Mouse (Mus musculus) left cerebral cortex, postnatal 4 days (tissue): ENCODE results near the gene Sp6. TPM values are rescaled to one million over a fixed set of nuclear protein-coding genes. Genes with fewer than 3 reads are reported as not detected.
A peak's percentile ranks its signal among the peaks of the same experiment; 100 is the strongest.

Experiments
- DNase-seq: peaks from one replicate; pipeline ENCODE4 v3.0.0-alpha.2; 2022
- intact Hi-C: fragments of 180-260 bp; cut with DNase I; formaldehyde crosslinking; loops from one replicate; pipeline ENCODE4 v1.15.1; 2025
- total RNA-seq, 2 experiments: library from RNA; stranded (reverse); gene quantifications; 2 replicates each; pipeline ENCODE4 v1.2.3; 2021

Sp6 gene
- 1 to 10 TPM in 1 of 2 experiments, under 1 TPM in 1; 0.92 to 1.1 TPM for total RNA-seq

DNA sequence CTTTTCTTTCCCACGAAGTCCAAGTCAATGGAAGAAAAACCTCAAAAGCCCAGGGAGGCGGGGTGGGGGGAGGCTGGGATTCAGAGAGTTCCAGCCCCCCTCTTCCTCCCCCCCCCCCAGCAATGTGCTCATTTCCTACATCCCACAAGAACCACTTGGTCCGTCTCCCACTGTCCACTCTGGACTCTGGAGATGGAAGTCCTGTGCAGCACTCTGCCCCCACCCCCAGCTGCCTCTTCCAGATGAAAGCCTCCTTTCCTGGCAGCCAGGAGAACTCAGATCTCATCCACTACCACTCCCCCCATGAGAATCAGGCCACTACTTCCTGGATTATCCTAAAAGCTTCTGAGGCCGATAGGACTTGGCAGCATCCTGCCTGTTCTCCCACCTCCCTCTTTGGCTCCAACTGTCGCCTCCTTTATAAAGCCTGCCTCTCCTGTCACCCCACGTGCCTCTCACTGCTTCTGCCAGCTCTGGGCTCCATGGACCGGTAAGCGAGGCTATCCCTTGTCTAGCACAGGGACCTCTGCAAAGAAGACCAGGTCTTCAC, at the start of gene Sp6:
TSS of gene Sp6 (plus strand) at position 274 of the 550 bp plus-strand sequence.
- intact Hi-C loops, result no loop called here
- no peak for DNase-seq

DNA sequence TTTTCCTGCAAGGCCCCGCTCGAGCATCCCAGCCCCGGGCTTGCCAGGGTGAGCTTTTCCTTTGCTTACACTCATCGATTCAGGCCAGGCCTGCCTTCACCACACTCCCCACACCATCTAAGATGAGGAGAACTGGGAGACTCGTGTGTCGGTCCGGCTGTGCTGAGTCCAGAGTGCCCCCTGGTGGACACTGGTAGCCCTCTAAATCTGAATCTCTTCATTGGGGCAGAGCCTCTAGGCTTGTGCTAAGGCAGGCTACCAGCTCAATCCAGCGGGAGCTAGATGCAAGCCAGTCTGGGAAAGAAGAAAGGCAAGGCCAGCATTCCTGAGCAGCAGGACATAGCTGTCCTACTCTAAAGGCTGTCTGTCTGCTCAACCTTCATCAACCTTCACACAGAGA, 49.6 kb upstream of the Sp6 start:
- DNase-seq, result peak; percentile 90
- intact Hi-C loops, result loop anchor here (5.0 kb wide), 1 partner anchor 46 kb away; the partner anchor contains the start of gene Cdk5rap3

GRCm38 (mm10) chr11:96966172-96966571, 47.0 kb upstream of the Sp6 start:
- DNase-seq, result no peak
- intact Hi-C loops, result no loop called here

DNA sequence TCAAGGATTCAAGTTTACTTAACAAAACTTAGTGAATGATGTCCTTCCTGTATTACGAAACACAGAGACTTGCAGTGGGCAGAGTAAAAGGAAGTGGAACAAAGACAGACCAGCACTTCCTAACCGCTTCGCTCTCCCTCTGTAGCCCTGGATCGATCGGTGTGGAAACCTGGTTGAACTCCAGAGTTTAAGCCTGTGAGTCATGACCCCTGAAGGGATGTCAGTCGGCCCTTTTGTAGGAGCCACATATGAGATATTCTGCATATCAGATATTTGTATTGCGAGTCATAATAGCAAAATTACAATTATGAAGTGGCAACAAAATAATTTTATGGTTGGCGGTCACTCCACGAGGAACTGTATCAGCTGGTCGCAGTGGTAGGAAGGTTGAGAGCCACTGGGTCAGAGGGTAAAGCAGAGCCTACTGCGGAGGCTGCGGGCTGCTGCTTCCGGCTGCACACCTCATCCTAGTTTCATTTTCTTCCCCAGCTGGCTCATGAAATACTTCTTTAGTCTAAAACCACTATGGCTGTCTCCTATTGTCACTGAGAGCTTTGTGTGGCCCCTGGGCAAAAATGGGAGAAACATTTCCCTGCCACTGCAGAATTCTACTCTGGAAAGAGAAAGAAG, 46.2 kb upstream of the Sp6 start:
- intact Hi-C loops, result no loop called here

DNA sequence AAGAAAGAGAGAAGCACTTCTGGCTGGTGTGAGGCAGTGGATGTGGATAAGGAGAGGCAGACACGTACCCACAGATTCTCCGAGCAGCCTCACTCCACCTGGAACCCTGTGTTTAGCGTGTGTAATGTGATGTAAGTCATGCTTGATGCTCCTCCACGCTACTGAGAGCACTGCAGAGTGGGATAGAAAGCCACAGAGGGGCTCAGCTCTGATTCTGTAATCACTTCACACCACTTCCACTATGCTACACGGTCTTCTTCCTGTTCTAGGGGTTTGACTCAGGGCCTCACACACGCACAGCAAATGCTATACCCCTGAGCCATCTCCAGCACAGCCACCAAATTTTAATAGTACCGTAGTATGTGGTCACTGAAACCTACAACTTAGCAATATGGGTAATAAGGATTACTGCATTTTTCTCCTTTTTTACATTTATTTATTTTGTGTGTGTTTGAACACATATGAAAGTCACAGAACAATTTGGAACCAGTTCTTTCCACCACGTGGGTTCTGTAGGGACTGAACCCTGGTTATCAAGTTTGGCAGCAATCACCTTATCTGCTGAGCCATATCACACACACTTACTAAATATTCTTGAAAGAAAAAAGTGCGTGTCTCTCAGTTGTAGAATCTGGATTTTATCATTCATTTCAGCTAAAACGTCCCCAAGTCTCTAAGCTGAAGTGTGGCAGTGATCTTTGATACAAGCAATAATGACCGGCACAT, 45.5 kb upstream of the Sp6 start:
- intact Hi-C loops, result no loop called here
- no peak for DNase-seq

More for the DNA sequence above, 46.2 kb upstream of the Sp6 start:
- DNase-seq, result no peak

GRCm38 (mm10) chr11:96968476-96968875, 44.7 kb upstream of the Sp6 start:
- intact Hi-C loops, result no loop called here
- no peak for DNase-seq

GRCm38 (mm10) chr11:96969280-96969722, 43.9 kb upstream of the Sp6 start:
- DNase-seq, result no peak
- intact Hi-C loops, result no loop called here

DNA sequence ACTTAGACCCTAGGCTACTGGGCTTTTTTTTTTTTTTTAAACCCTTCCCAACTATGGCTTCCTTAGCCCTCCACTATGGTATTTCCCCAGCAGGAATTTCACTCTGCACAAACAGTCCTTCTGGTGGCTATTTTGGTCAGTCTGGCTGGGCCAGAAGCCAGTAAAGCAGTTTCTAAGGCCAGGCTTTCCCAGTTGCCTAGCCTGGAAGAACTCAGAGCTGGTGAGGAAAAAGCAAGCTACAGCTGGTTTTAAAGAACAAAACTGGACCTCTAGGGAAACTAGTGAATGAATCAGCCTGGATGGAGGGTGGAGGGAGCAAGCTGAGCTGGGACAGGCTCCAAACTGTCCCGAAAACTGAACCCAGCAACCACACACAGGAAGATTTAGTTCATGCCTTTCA, 43.4 kb upstream of the Sp6 start:
- DNase-seq, result no peak
- intact Hi-C loops, result no loop called here

DNA sequence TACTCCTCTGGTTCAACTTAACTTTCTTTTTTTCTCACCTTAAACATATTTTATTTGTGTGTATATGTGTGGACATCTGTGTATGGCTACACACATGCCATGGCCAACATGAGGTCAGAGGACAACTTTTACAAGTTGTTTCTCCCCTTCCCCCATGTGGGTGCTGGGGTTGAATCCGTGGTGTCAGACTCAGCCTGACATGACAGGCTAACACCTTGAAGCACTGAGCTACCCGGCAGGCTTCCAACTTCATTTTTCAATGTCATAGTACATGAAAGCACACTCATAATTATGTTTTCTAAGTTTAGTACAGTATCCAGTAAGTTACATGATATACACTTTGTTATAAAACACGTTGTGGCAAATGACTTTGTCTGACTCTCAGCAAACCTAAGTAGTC, 42.9 kb upstream of the Sp6 start:
- intact Hi-C loops, result no loop called here
- DNase-seq, result no peak

DNA sequence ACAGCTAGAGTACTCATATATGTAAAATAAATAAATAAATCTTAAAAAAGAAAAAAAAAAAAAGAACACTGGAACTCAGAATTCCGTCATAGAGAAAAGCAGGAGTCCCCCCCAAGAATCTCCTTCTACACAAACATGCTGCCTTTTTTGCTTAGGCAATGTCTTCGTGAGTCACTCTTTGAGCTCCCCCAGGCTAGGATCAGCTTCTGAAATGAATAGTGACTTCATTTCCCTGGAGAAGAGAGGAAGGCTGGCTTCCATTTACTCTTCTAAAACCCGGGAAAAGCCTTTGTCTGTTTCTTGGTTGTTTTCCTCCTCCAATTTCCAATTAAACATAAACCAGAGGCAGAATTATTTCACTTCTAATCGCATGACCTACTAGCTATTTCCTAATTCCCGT, 40.3 kb upstream of the Sp6 start:
- intact Hi-C loops, result no loop called here

GRCm38 (mm10) chr11:96973426-96973964, 39.7 kb upstream of the Sp6 start:
- intact Hi-C loops, result no loop called here
- DNase-seq, result peak; percentile 71

More for the DNA sequence above, 40.3 kb upstream of the Sp6 start:
- no peak for DNase-seq

DNA sequence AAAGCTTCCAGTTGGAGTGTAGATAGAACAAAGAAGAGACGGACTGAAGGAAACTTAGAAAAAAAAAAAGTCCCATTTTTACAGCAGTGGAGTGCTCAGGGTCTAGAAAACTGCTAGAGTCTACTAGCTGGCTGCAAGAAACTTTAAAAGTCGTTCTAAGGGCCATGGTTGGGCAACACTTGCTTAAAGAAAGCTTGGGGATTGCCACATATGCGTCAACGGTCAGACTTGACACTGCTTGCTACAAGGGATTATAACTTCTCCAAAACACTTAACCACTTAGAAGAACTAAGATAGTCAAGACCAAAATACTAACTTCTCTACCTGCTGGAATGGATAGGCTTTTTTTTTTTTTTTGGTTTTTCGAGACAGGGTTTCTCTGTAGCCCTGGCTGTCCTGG, 38.4 kb upstream of the Sp6 start:
- DNase-seq, result no peak
- intact Hi-C loops, result no loop called here

DNA sequence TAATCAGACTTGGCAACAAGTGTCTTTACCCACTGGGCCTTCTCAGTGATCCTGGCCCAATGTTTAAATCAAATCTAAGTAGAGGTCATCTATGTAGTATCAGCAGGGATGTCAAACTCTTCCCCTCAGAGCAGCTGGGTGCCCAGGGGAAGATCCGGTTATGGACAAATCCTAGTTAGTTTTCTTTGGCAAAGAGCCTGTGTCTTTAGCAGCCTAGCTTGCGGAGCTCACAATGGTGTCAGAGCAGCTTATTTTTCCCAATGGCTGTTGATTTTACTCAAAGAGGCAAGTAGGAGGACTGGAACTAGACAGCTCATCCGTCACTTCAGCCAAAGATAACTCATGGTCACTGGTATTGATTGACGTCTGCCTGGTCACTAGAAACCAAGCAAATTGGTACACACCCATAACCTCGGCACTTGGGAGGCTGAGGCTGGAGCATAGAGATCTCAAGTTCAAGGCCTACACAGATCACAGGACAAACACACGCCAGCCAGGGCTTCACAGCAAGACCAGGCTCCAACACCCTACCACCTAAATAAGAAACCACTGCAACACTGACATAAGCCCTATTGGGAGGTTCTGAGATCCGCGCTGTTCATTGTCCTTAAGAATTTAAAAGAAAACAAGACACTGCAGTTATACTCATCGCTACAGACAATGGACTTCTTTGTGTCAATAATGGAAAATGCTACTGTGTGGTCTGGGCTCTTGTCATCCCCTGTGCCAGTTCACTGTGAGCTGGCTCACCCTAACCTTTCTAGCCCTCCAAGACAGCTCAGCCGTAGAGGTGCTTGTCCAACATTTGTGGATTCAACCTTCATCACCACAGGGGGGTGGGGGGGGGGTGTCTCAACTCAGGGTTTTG, 37.4 kb upstream of the Sp6 start:
- DNase-seq, result no peak
- intact Hi-C loops, result no loop called here

- DNase-seq, result no peak
- intact Hi-C loops, result no loop called here
Observed at GRCm38 (mm10) chr11:96976379-96976687, 36.9 kb upstream of the Sp6 start.

GRCm38 (mm10) chr11:96976911-96977591, 36.1 kb upstream of the Sp6 start:
- intact Hi-C loops, result no loop called here
- DNase-seq, result peak; percentile 88

DNA sequence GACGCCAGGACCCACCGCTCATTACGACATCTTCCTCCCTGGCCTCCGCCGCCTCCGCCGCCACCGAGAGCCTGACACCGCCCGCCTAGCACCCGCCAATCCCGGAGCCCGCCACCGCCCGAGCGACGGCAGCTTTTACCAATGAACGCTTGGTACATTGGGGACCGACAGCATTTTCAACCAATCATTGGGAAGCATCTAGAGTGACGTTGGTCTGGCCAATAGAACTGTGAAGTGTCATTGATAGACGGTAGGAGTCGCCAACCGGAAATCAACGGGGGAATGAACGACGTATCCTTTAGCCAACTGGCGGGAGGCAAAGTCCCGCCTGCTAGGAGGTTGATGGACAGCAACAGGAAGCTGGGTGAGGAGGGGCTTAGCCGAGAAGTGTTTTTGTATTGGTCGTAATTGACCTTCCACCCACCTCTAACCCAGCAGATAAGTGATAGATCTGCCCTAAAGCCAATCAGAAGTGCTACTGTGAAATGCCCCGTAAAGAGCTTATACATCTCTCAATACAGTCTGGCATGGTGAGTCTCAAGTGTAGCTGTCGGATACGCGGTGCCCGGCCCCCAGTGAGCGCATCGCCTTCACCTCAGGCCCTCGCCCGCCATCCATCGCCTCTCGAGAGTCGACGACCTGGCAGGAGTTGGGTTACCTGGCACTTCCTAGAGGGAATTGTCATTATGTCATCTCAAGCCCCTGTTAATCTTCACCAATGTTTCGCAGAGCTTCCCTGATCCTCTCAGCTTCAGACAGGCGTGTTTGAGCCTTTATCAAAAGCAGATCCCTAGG, 35.4 kb upstream of the Sp6 start:
- peak; percentile 99 for DNase-seq
- intact Hi-C loops, result no loop called here

- no peak for DNase-seq
- intact Hi-C loops, result no loop called here
Observed at GRCm38 (mm10) chr11:96978401-96979246, 34.6 kb upstream of the Sp6 start.

DNA sequence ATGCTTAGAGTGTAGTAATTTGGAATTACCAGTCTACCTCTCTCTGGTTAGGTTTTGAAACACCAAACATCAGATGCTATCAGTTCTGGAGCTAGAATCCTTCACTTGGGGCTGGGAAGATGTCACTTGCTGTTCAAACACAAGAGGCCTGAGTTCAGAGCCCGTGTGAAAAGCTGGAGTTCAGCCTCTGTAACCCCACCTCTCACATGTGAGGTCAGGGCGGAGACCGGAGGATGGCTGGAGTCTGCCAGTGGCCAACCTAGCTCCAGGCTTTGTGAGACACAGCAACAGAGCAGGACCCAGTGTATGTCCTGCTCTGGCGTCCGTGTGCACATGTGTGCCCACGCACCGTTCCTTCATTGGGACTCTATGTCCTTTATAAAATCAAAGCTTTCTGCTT, 33.9 kb upstream of the Sp6 start:
- intact Hi-C loops, result no loop called here
- DNase-seq, result no peak

GRCm38 (mm10) chr11:96980021-96980420, 33.2 kb upstream of the Sp6 start:
- intact Hi-C loops, result no loop called here
- no peak for DNase-seq
